Mouse (Mus musculus) limb, embryonic 14.5 days (tissue): Measurements from ENCODE around the gene Rubcn. TPM values are rescaled to one million over a fixed set of nuclear protein-coding genes. Genes with fewer than 3 reads are reported as not detected.

Source experiments
- ATAC-seq: fragments of 200-750 bp; cut with Nextera tagmentation; 2 replicates; pipeline ENCODE4 v1.8.0; 2017; ENCODE audit warnings: low read depth, moderate number of reproducible peaks, moderate TSS enrichment; ENCODE audit not compliant: low FRiP score
- DNase-seq: peaks from one replicate; pipeline ENCODE4 v3.0.0-alpha.2; 2015; ENCODE audit warnings: low spot score
- H3K27ac ChIP-seq: fragments of 300-500 bp; sonication (generic); replicated peaks from 2 replicates; pipeline ENCODE4 v1.5.1; 2014; ENCODE audit warnings: low read depth, mild to moderate bottlenecking, low read length, moderate library complexity, mixed read lengths
- H3K27me3 ChIP-seq: fragments of 300-500 bp; sonication (generic); 2 replicates; pipeline ENCODE4 v1.6.1; 2014; ENCODE audit warnings: low read length, mixed read lengths; ENCODE audit not compliant: control insufficient read depth, insufficient read depth
- H3K36me3 ChIP-seq: fragments of 300-500 bp; sonication (generic); 2 replicates; pipeline ENCODE4 v1.6.1; 2014; ENCODE audit warnings: mild to moderate bottlenecking, low read length, moderate library complexity, mixed read lengths; ENCODE audit not compliant: control insufficient read depth, insufficient read depth
- H3K4me1 ChIP-seq: fragments of 300-500 bp; sonication (generic); 2 replicates; pipeline ENCODE4 v1.6.1; 2014; ENCODE audit warnings: antibody characterized with exemption, low read length, mixed read lengths; ENCODE audit not compliant: control insufficient read depth, insufficient read depth
- H3K4me2 ChIP-seq: fragments of 300-500 bp; sonication (generic); replicated peaks from 2 replicates; pipeline ENCODE4 v1.6.1; 2014; ENCODE audit warnings: low read depth, mild to moderate bottlenecking, low read length, moderate library complexity; ENCODE audit not compliant: severe bottlenecking
- H3K4me3 ChIP-seq: fragments of 300-500 bp; sonication (generic); replicated peaks from 2 replicates; pipeline ENCODE4 v1.5.1; 2014; ENCODE audit warnings: low read length
- H3K9ac ChIP-seq: fragments of 300-500 bp; sonication (generic); 2 replicates; pipeline ENCODE4 v1.6.1; 2014; ENCODE audit warnings: mild to moderate bottlenecking, low read depth, low read length, moderate library complexity; ENCODE audit not compliant: severe bottlenecking
- H3K9me3 ChIP-seq: fragments of 300-500 bp; sonication (generic); 2 replicates; pipeline ENCODE4 v1.6.1; 2016; ENCODE audit warnings: low read length; ENCODE audit not compliant: control insufficient read depth
- POLR2A ChIP-seq: fragments of 200-500 bp; IDR thresholded peaks from 2 replicates; pipeline ENCODE4 v1.8.0; 2012; ENCODE audit warnings: inconsistent platforms, mild to moderate bottlenecking, moderate library complexity, borderline replicate concordance; ENCODE audit not compliant: insufficient read depth, insufficient read length; ENCODE audit errors: extremely low read depth
- WGBS: fragments of 180-500 bp; shearing (Covaris S2); extraction: QIAGEN DNeasy Blood & Tissue Kit; methylation state at CpG from one replicate; pipeline ENCODE4 v1.1.7; 2014; 5-methylcytosine and 5-hydroxymethylcytosine counted together
- polyA plus RNA-seq, 2 experiments: library from polyadenylated mRNA; depleted of rRNA in 1 of 2; stranded (reverse) in 1 of 2; unstranded in 1 of 2; fragments of >200 nt; fragmentation: Nextera tagmentation in 1 of 2; extraction: Ambion mirVana in 1 of 2; gene quantifications; 2 replicates each; pipeline versions ENCODE4 v1.2.1 to v1.2.3; 2012 to 2014

The Rubcn gene
- polyA plus RNA-seq, 2 experiments: 19.6 to 35.7 TPM

GRCm38 (mm10) chr16:32805151-32805550 is 72.4 kb downstream of the Rubcn start:
- H3K36me3 ChIP-seq: no peaks in the 10 kb centered on the region
- DNase-seq: no peak

GRCm38 (mm10) chr16:32803901-32804300 is 73.7 kb downstream of the Rubcn start:
- no peak for TF ChIP-seq POLR2A
- ATAC-seq: no peak

More at GRCm38 (mm10) chr16:32805151-32805550, 72.4 kb downstream of the Rubcn start:
- Histone ChIP-seq H3K4me1 (peaks cover 7% of the 10 kb centered on the region; the same call in 1 of the 2 replicates), H3K27ac (no peak overlapping the region), H3K27me3 (no peaks in the 10 kb centered on the region), H3K9ac (no peak overlapping the region), H3K4me2 (no peak overlapping the region), H3K4me3 (no peak overlapping the region), H3K9me3 (no peaks in the 10 kb centered on the region)
- no peak for TF ChIP-seq POLR2A
- ATAC-seq: no peak
- WGBS: 78% methylated on average over 7 of the region's 7 CpGs

GRCm38 (mm10) chr16:32803252-32803853 is 74.2 kb downstream of the Rubcn start:
- ATAC-seq: peak; percentile 56
- TF ChIP-seq POLR2A: no peak

More at GRCm38 (mm10) chr16:32803901-32804300, 73.7 kb downstream of the Rubcn start:
- Histone ChIP-seq H3K4me2 (no peak overlapping the region), H3K9me3 (no peaks in the 10 kb centered on the region), H3K4me3 (no peak overlapping the region), H3K36me3 (no peaks in the 10 kb centered on the region), H3K27ac (no peak overlapping the region), H3K27me3 (no peaks in the 10 kb centered on the region), H3K9ac (no peak overlapping the region), H3K4me1 (peaks cover 7% of the 10 kb centered on the region; the same call in 1 of the 2 replicates)
- no peak for DNase-seq
- WGBS: 30% methylated on average over 5 of the region's 5 CpGs

GRCm38 (mm10) chr16:32797426-32797689 is 80.2 kb downstream of the Rubcn start, which contains the start of gene Muc20:
Muc20 (minus strand) TSS chr16:32797435.
- no peak for ATAC-seq
- Histone ChIP-seq H3K27me3 (no peaks in the 10 kb centered on the region), H3K36me3 (no peaks in the 10 kb centered on the region), H3K4me2 (no peak within 1 kb of the TSS), H3K9ac (no peak within 1 kb of the TSS), H3K4me3 (no peak within 1 kb of the TSS), H3K27ac (no peak within 1 kb of the TSS), H3K9me3 (no peaks in the 10 kb centered on the region), H3K4me1 (no peaks in the 10 kb centered on the region; the same call in 1 of the 2 replicates)
- 69% methylated on average over 3 of the region's 3 CpGs for WGBS
- no peak for DNase-seq
- TF ChIP-seq POLR2A: no peak

More at GRCm38 (mm10) chr16:32803252-32803853, 74.2 kb downstream of the Rubcn start:
- H3K27ac ChIP-seq: 0 out of 2 replicates have a peak overlapping the region, but pooled peaks have one; percentile 19
- peaks cover 7% of the 10 kb centered on the region; the same call in 1 of the 2 replicates for H3K4me1 ChIP-seq
- no peak overlapping the region for H3K9ac ChIP-seq
- H3K9me3 ChIP-seq: no peaks in the 10 kb centered on the region
- no peaks in the 10 kb centered on the region for H3K27me3 ChIP-seq
- no peaks in the 10 kb centered on the region for H3K36me3 ChIP-seq
- H3K4me2 ChIP-seq: no peak overlapping the region
- DNase-seq: peak; percentile 69
- WGBS: 26% methylated on average over 6 of the region's 6 CpGs
- no peak overlapping the region for H3K4me3 ChIP-seq

- 59% methylated on average over 14 of the region's 14 CpGs for WGBS
- TF ChIP-seq POLR2A: no peak
- Histone ChIP-seq H3K36me3 (no peaks in the 10 kb centered on the region), H3K27ac (no peak overlapping the region), H3K4me1 (no peaks in the 10 kb centered on the region; the same call in 1 of the 2 replicates), H3K9me3 (no peaks in the 10 kb centered on the region), H3K4me2 (no peak overlapping the region), H3K27me3 (no peaks in the 10 kb centered on the region), H3K4me3 (no peak overlapping the region), H3K9ac (no peak overlapping the region)
- no peak for DNase-seq
- ATAC-seq: no peak
Measured at GRCm38 (mm10) chr16:32796676-32797425, 80.7 kb downstream of the Rubcn start.
